Mouse (Mus musculus) lung, embryonic 15.5 days (tissue): ENCODE measurements around the gene Mxra7. TPM values are rescaled to one million over a fixed set of nuclear protein-coding genes. Genes with fewer than 3 reads are reported as not detected.

ENCODE experiments used
- ATAC-seq: fragments of 200-750 bp; cut with Nextera tagmentation; 2 replicates; pipeline ENCODE4 v1.8.0; 2017; ENCODE audit warnings: moderate number of reproducible peaks, borderline replicate concordance; ENCODE audit not compliant: low FRiP score, low TSS enrichment; ENCODE audit errors: extremely low read depth
- H3K27ac ChIP-seq: fragments of 300-500 bp; sonication (generic); 2 replicates; pipeline ENCODE4 v1.5.1; 2015; ENCODE audit warnings: moderate library complexity, mild to moderate bottlenecking, inconsistent platforms
- H3K27me3 ChIP-seq: fragments of 300-500 bp; sonication (generic); 2 replicates; pipeline ENCODE4 v1.6.1; 2015; ENCODE audit warnings: inconsistent platforms
- H3K36me3 ChIP-seq: fragments of 300-500 bp; sonication (generic); 2 replicates; pipeline ENCODE4 v1.6.1; 2015; ENCODE audit warnings: inconsistent platforms
- H3K4me1 ChIP-seq: fragments of 300-500 bp; sonication (generic); 2 replicates; pipeline ENCODE4 v1.6.1; 2015; ENCODE audit warnings: inconsistent platforms
- H3K4me2 ChIP-seq: fragments of 300-500 bp; sonication (generic); 2 replicates; pipeline ENCODE4 v1.6.1; 2015; ENCODE audit warnings: inconsistent platforms, mild to moderate bottlenecking, moderate library complexity
- H3K4me3 ChIP-seq: fragments of 300-500 bp; sonication (generic); 2 replicates; pipeline ENCODE4 v1.5.1; 2015; ENCODE audit warnings: mild to moderate bottlenecking, inconsistent platforms
- H3K9ac ChIP-seq: fragments of 300-500 bp; sonication (generic); 2 replicates; pipeline ENCODE4 v1.6.1; 2015; ENCODE audit warnings: inconsistent platforms
- H3K9me3 ChIP-seq: fragments of 300-500 bp; sonication (generic); 2 replicates; pipeline ENCODE4 v1.6.1; 2016; ENCODE audit warnings: inconsistent platforms
- WGBS: fragments of 180-500 bp; shearing (Covaris S2); methylation state at CpG from one replicate; pipeline ENCODE4 v1.1.7; 2015; 5-methylcytosine and 5-hydroxymethylcytosine counted together
- polyA plus RNA-seq: library from polyadenylated mRNA; unstranded; fragments of >200 nt; fragmentation: Nextera tagmentation; extraction: Ambion mirVana; gene quantifications from 2 replicates; pipeline ENCODE4 v1.2.1, GENCODE M21; 2015

The Mxra7 gene
- polyA plus RNA-seq, 1 experiment from 2014 or later = 19.0 TPM

DNA sequence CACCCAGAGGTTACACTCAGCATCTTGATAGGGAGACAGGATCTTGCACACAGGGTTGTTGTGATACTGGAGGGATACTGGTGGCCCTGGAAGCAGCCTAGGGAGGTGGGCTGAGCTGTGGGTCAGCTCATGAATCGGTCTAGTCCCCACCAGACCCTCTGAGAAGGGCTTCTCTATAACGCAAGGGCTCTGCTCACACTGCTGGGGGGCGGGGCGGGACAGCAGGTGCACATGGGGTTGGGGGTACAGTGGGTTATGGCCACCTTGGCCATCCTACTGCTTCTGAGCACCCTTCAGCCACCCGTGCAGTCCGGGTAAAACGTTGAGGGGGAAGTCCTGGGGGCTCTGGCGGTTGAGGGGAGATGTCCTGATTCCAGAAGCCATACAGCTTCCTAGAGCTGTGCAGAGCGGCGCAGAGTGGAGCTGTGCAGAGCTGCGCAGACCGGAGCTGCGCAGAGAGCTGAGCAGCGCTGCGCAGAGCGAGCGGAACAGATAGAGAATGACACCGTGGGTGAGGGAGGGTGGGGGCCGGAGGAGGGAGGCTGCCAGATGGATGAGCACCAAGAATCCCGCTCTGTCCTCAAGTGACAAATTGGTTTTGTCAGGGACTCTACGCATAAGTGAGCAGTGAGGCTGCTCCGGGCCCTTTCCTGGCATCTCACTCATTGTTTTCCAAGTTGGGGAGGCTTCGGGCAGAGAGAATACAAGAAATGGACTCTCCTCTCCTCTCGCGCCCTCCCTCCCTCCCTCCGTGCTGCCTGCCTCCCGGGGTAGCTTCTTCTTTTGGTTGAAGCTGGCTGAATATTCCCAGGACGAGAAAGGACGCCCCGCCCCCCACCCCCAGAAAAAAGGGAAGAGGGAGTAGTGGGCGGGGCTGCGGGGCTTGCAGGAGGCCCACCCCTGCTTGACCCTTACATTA, 16.6 kb downstream of the Mxra7 start:
- Histone ChIP-seq H3K9ac (peak overlapping the region; percentile 11; the same call in 1 of the 2 replicates), H3K9me3 (no peaks in the 10 kb centered on the region), H3K27me3 (no peaks in the 10 kb centered on the region; the same call in 1 of the 2 replicates), H3K4me2 (peak overlapping the region; percentile 71), H3K27ac (peak overlapping the region; percentile 70), H3K36me3 (no peaks in the 10 kb centered on the region), H3K4me1 (peaks cover 54% of the 10 kb centered on the region), H3K4me3 (peak overlapping the region; percentile 27)
- peak; percentile 69 for ATAC-seq
- 9% methylated on average over 30 of the region's 32 CpGs for WGBS

- Histone ChIP-seq H3K27me3 (no peaks in the 10 kb centered on the region; the same call in 1 of the 2 replicates), H3K36me3 (no peaks in the 10 kb centered on the region), H3K4me3 (no peak overlapping the region), H3K27ac (no peak overlapping the region), H3K9ac (no peak overlapping the region), H3K9me3 (no peaks in the 10 kb centered on the region), H3K4me1 (peaks cover 53% of the 10 kb centered on the region), H3K4me2 (no peak overlapping the region)
- ATAC-seq = no peak
- WGBS = 69% methylated on average over 11 of the region's 11 CpGs
Observed at GRCm38 (mm10) chr11:116810528-116810927, 17.3 kb downstream of the Mxra7 start.

DNA sequence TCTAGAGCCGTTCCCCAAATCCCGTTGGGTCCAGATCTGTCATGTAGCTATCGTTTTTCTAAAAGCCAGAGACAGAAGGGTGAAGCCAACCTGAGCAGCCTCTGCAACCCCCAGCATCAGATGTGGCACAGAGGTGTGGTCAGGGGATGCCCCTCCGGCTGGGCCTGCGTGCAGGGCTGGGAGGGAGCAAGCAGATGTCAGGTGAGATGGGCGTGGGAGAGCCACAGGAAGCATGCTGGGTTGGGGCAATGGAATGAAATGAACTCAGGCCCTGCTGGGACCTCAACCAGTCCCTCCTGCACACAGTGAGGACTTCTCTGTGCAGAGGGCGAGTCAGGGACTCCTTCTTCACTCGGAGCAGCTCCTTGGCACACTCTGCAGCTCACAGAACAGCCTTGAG, 18.3 kb downstream of the Mxra7 start:
- Histone ChIP-seq H3K9ac (no peak overlapping the region), H3K4me2 (no peak overlapping the region), H3K4me1 (peaks cover 43% of the 10 kb centered on the region), H3K9me3 (no peaks in the 10 kb centered on the region), H3K36me3 (no peaks in the 10 kb centered on the region), H3K27me3 (no peaks in the 10 kb centered on the region; the same call in 1 of the 2 replicates), H3K4me3 (no peak overlapping the region), H3K27ac (no peak overlapping the region)
- no peak for ATAC-seq
- WGBS = 82% methylated on average over 8 of the region's 8 CpGs

- Histone ChIP-seq H3K4me2 (no peak overlapping the region), H3K4me1 (peaks cover 37% of the 10 kb centered on the region), H3K36me3 (no peaks in the 10 kb centered on the region), H3K27ac (no peak overlapping the region), H3K4me3 (no peak overlapping the region), H3K9me3 (no peaks in the 10 kb centered on the region), H3K27me3 (no peaks in the 10 kb centered on the region; the same call in 1 of the 2 replicates), H3K9ac (no peak overlapping the region)
- no peak for ATAC-seq
- 85% methylated on average over 11 of the region's 11 CpGs for WGBS
Observed at GRCm38 (mm10) chr11:116808811-116809395, 18.9 kb downstream of the Mxra7 start.

DNA sequence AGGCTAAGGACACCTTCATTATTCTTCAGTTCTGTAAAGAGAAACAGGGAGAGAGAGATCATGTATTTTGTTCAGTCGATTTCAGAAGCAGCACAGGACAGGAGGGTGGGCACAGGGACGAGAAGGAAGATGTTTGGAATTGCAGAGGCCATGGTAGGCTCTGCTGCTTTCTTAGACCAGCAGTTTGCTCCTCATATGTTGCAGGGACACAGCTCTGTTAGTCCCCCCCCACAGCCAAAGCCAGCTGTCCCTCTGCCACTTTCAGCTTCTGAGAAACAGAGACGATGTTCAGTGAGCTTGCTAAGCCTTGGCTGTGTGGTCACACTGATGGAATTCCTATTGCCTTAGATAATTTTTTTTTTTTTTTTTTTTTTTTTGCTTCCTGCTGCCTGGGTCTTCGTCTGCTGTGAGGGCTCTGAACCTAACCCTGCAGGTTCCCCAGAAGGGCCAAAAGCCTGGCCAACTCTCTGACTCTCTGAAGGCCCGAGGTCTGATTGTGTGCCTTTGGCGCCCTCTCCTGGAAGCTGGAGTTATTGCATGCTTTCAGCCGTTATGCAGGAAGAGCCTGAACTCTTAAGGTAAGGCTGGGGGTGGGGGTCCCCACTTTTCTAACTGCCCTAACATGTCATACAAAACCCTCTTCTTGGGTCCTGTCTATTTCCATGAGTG, 19.8 kb downstream of the Mxra7 start:
- H3K27ac ChIP-seq = peak overlapping the region; percentile 67
- no peaks in the 10 kb centered on the region for H3K36me3 ChIP-seq
- H3K4me2 ChIP-seq = no peak overlapping the region
- no peak overlapping the region for H3K4me3 ChIP-seq
- H3K9ac ChIP-seq = no peak overlapping the region
- no peaks in the 10 kb centered on the region; the same call in 1 of the 2 replicates for H3K27me3 ChIP-seq
- 12% methylated on average over 7 of the region's 7 CpGs for WGBS
- peak; percentile 37; the same call in 1 of the 2 replicates for ATAC-seq
- H3K4me1 ChIP-seq = peaks cover 28% of the 10 kb centered on the region
- no peaks in the 10 kb centered on the region for H3K9me3 ChIP-seq

- peaks cover 23% of the 10 kb centered on the region for H3K4me1 ChIP-seq
- ATAC-seq = no peak
- WGBS = 55% methylated on average over 3 of the region's 3 CpGs
- peak overlapping the region; percentile 67 for H3K27ac ChIP-seq
- no peaks in the 10 kb centered on the region; the same call in 1 of the 2 replicates for H3K27me3 ChIP-seq
- no peak overlapping the region for H3K9ac ChIP-seq
- H3K36me3 ChIP-seq = no peaks in the 10 kb centered on the region
- H3K4me2 ChIP-seq = no peak overlapping the region
- no peak overlapping the region for H3K4me3 ChIP-seq
- H3K9me3 ChIP-seq = no peaks in the 10 kb centered on the region
Observed at GRCm38 (mm10) chr11:116807526-116807925, 20.3 kb downstream of the Mxra7 start.

DNA sequence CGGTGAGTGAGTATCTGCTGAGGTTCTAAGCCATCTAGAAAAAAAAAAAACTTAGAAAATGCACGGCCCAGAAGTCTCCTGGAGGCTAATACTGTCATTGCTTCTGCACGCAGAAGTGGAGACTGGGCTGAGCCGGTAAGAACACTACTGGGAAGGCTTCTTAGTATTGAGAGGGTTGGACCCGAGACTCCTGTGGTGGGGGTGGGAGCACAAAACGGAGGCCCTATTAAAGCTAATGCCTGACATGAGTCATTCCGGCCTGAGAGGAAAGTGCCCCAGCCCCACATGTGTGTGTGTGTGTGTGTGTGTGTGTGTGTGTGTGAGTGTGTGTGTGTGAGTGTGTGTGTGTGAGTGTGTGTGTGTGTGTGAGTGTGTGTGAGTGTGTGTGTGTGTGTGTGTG, 20.7 kb downstream of the Mxra7 start:
- WGBS = 43% methylated on average over 7 of the region's 7 CpGs
- Histone ChIP-seq H3K27ac (no peak overlapping the region), H3K4me3 (no peak overlapping the region), H3K4me2 (no peak overlapping the region), H3K27me3 (no peaks in the 10 kb centered on the region; the same call in 1 of the 2 replicates), H3K4me1 (peaks cover 19% of the 10 kb centered on the region), H3K36me3 (no peaks in the 10 kb centered on the region), H3K9ac (no peak overlapping the region), H3K9me3 (no peaks in the 10 kb centered on the region)
- no peak for ATAC-seq

DNA sequence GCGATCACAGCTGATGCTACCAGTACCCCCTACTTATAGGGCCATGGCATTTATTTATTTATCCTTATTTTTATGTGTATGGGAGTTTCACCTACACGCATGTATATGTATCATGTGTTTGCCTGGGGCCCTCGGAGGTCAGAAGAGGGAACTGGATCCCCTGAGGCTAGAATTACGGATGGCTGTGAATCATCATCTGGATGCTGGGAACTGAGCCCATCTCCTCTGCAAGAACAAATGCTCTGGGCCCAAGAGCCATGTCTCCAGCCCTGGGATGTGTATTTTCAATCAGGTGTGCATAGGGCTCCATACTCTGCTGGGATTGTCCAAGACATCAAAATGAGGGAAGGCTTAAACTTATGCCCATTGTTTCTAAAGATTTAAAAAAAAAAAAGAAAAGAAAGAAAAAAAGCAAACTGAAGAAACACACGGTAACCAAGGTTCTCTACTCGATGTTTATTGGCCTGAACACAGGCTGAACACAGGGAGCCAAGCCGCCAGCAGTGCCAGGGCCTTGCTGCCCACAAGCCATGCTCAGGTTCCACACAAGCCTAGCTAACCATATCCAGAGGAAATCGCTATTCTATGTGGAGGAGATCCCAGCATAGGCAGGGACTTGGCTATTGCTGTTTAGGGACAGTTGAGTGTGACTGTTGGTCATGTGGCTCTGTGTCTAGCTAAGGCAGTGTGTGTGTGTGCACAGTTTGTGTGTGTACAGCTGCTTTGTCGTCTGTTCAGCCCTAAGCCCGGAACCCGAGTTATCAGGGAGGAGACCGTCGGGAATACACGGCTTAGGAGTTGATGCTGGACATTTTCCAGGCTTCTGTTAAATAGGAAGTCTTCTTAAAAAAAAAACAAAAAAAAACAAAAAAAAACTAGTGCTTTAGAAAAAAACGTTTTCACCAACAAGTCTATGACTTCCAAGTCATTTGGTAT, 21.4 kb downstream of the Mxra7 start:
- Histone ChIP-seq H3K9ac (no peak overlapping the region), H3K4me1 (peaks cover 13% of the 10 kb centered on the region), H3K9me3 (no peaks in the 10 kb centered on the region), H3K4me3 (no peak overlapping the region), H3K4me2 (no peak overlapping the region), H3K27me3 (no peaks in the 10 kb centered on the region; the same call in 1 of the 2 replicates), H3K27ac (no peak overlapping the region), H3K36me3 (no peaks in the 10 kb centered on the region)
- WGBS = 57% methylated on average over 15 of the region's 15 CpGs
- no peak for ATAC-seq

DNA sequence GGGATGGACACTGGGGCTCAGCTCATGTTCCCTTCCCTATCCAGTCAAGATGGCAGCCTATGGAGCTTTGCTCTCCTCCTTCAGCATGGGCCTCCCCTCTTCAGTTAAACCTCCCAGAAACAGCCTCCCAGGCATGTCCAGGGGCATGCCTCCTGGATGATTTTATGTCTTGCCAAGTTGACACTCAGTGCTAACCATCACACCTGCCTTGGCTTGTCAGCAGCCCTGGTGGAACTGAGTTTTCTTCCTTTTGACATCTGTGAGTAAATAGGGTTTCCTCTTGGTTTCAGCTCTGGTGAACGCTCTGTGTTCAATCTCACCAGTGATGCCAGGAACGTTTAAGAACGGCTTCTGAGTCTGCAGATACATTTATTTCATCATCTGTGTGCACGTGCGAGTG, 25.1 kb downstream of the Mxra7 start:
- no peak overlapping the region for H3K27ac ChIP-seq
- no peak overlapping the region for H3K4me3 ChIP-seq
- peaks cover 6% of the 10 kb centered on the region; the same call in 1 of the 2 replicates for H3K4me1 ChIP-seq
- H3K27me3 ChIP-seq = no peaks in the 10 kb centered on the region
- no peak overlapping the region for H3K9ac ChIP-seq
- no peaks in the 10 kb centered on the region for H3K9me3 ChIP-seq
- 79% methylated on average over 5 of the region's 5 CpGs for WGBS
- no peak for ATAC-seq
- H3K4me2 ChIP-seq = no peak overlapping the region
- no peaks in the 10 kb centered on the region for H3K36me3 ChIP-seq

DNA sequence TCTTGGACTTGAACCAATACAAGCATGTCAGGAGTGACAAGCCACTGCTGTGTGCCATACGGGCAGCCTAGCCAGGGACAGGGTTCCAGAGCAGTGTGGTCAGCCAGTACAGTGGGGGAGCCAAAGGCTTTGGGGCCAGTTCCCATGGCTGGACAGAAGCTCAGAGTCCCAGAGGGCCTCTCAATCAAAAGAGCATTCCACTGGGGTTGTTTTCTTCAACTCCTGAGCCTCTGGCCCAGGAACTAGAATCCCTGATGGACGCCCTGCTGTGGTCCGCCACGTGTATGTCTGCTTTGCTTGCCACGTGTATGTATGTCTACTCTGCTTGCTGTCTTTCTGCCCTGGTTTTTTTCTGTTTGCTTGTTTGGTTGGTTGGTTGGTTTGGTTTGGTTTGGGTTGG, 26.7 kb downstream of the Mxra7 start:
- Histone ChIP-seq H3K9ac (no peak overlapping the region), H3K27ac (no peak overlapping the region), H3K4me1 (0 out of 2 replicates have a peak, but pooled peaks cover 3% of the 10 kb centered on the region), H3K36me3 (no peaks in the 10 kb centered on the region), H3K9me3 (no peaks in the 10 kb centered on the region), H3K27me3 (no peaks in the 10 kb centered on the region), H3K4me2 (no peak overlapping the region), H3K4me3 (no peak overlapping the region)
- ATAC-seq = no peak
- 61% methylated on average over 5 of the region's 5 CpGs for WGBS

DNA sequence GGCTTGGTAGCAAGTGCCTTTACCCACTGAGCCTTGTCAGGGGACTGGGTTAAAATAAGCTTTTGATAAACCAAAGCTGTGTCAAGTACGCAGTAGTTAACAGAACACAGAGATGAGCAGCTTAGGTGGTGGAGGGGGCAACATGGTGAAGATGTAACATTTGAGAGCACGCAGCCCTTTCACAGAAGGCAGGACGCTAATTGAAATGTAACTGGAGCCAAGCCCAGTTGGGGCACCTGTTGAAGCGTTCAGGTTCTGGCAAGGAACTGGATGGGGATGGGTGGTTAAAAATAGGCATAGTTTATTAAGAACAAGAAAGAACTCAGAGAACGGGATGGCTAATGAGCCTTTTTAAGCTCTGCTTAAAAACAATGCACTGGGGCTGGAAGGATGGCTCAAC, 28.5 kb downstream of the Mxra7 start:
- WGBS = 85% methylated on average over 5 of the region's 5 CpGs
- H3K9me3 ChIP-seq = no peaks in the 10 kb centered on the region
- H3K36me3 ChIP-seq = no peaks in the 10 kb centered on the region
- H3K4me3 ChIP-seq = no peak overlapping the region
- no peak overlapping the region for H3K4me2 ChIP-seq
- no peaks in the 10 kb centered on the region for H3K27me3 ChIP-seq
- H3K27ac ChIP-seq = no peak overlapping the region
- no peak overlapping the region for H3K9ac ChIP-seq
- H3K4me1 ChIP-seq = 0 out of 2 replicates have a peak, but pooled peaks cover 3% of the 10 kb centered on the region
- no peak for ATAC-seq
